Mouse (Mus musculus) embryonic facial prominence, embryonic 15.5 days (tissue): ENCODE measurements at regions not wholly inside any gene's neighbourhood (a gene's known extent, or its start where the extent isn't known, plus 50 kb on each side); places are given as distances from the start of the nearest gene placed in this dataset.

ENCODE experiments used
- ATAC-seq: fragments of 200-750 bp; cut with Nextera tagmentation; 2 replicates; pipeline ENCODE4 v1.8.0; 2017; ENCODE audit warnings: low read depth, moderate TSS enrichment; ENCODE audit not compliant: insufficient number of reproducible peaks, low FRiP score, low TSS enrichment
- H3K27ac ChIP-seq: fragments of 300-500 bp; sonication (generic); replicated peaks from 2 replicates; pipeline ENCODE4 v1.5.1; 2015; ENCODE audit warnings: mild to moderate bottlenecking, inconsistent platforms
- H3K27me3 ChIP-seq: fragments of 300-500 bp; sonication (generic); 2 replicates; pipeline ENCODE4 v1.6.1; 2015; ENCODE audit warnings: inconsistent platforms
- H3K36me3 ChIP-seq: fragments of 300-500 bp; sonication (generic); 2 replicates; pipeline ENCODE4 v1.6.1; 2015; ENCODE audit warnings: mild to moderate bottlenecking, inconsistent platforms
- H3K4me1 ChIP-seq: fragments of 300-500 bp; sonication (generic); 2 replicates; pipeline ENCODE4 v1.6.1; 2015; ENCODE audit warnings: inconsistent platforms
- H3K4me2 ChIP-seq: fragments of 300-500 bp; sonication (generic); replicated peaks from 2 replicates; pipeline ENCODE4 v1.6.1; 2015; ENCODE audit warnings: mild to moderate bottlenecking, inconsistent platforms
- H3K4me3 ChIP-seq: fragments of 300-500 bp; sonication (generic); replicated peaks from 2 replicates; pipeline ENCODE4 v1.5.1; 2015; ENCODE audit warnings: mild to moderate bottlenecking, inconsistent platforms
- H3K9ac ChIP-seq: fragments of 300-500 bp; sonication (generic); 2 replicates; pipeline ENCODE4 v1.6.1; 2015; ENCODE audit warnings: inconsistent platforms
- H3K9me3 ChIP-seq: fragments of 300-500 bp; sonication (generic); replicated peaks from 2 replicates; pipeline ENCODE4 v1.6.1; 2016; ENCODE audit warnings: inconsistent platforms
- WGBS: fragments of 180-500 bp; shearing (Covaris S2); methylation state at CpG from one replicate; pipeline ENCODE4 v1.1.7; 2015; 5-methylcytosine and 5-hydroxymethylcytosine counted together

DNA sequence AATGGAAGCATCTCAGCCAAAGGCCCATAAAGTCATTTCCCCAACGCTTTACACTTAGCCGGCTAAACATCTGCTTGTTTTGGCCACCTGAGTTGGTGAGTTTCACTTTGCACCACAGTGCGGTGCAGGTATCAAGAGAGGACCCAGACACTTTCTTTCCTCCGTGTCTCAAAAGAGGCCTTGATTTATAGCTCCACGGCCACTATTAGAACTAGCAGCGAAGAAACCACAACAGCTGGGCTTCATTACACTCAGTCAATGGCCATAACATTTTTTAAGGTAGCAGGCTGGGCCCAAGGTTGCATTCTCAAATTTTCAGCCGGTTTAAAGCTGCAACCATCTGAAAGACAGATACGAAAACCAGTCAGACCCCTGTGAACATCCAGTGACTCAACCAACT is 103.4 kb downstream of the Mreg start:
- no peak overlapping the region for H3K9ac ChIP-seq
- H3K4me2 ChIP-seq: no peak overlapping the region
- H3K4me1 ChIP-seq: no peaks in the 10 kb centered on the region
- no peaks in the 10 kb centered on the region for H3K27me3 ChIP-seq
- 41% methylated on average over 8 of the region's 8 CpGs for WGBS
- H3K36me3 ChIP-seq: no peaks in the 10 kb centered on the region
- H3K4me3 ChIP-seq: no peak overlapping the region
- H3K27ac ChIP-seq: no peak overlapping the region
- ATAC-seq: no peak
- no peaks in the 10 kb centered on the region for H3K9me3 ChIP-seq

DNA sequence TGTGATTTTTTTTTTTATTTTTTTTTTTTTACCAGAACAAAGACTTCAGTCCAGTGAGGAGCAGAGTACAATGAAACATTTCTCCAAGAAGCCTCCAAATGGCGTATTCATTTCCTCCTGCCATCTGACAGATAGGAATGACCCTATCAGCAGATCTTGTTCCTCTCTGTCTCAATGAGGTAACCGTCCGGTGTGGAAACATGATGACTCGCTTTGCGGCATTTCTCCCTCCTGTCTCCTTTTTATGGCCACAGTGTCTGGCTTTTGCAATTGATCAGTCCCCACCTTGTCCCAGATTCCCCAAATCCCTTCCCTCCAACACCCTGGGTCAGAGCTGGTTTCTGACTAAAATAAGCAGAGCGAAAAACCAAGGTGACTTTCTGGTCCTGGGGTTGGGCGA is 105.0 kb downstream of the Mreg start:
- no peak overlapping the region for H3K4me2 ChIP-seq
- no peaks in the 10 kb centered on the region for H3K4me1 ChIP-seq
- 88% methylated on average over 7 of the region's 7 CpGs for WGBS
- H3K27ac ChIP-seq: no peak overlapping the region
- no peaks in the 10 kb centered on the region for H3K9me3 ChIP-seq
- ATAC-seq: no peak
- H3K27me3 ChIP-seq: no peaks in the 10 kb centered on the region
- H3K9ac ChIP-seq: no peak overlapping the region
- no peak overlapping the region for H3K4me3 ChIP-seq
- H3K36me3 ChIP-seq: no peaks in the 10 kb centered on the region

DNA sequence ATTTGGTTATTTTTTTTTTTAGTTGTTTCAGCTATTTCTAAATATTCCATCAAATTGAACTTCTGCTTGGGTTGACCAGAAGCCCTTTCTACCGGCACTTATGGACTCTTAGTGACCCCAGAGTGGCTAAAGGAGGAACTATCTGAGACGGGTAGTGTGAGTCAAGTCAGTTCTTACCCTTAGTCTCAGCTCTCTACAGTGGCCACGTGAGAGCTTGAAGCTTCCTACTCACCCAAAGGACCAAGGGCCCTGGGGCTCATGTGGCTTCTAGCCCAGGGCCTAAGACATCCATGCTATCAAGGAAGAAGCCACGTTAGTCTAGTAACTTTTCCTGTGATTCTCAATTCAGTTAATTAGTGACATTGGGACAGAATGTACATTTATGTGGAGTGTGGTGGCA is 105.5 kb downstream of the Mreg start:
- H3K9me3 ChIP-seq: no peaks in the 10 kb centered on the region
- no peaks in the 10 kb centered on the region for H3K36me3 ChIP-seq
- H3K27ac ChIP-seq: no peak overlapping the region
- no peak overlapping the region for H3K9ac ChIP-seq
- H3K4me3 ChIP-seq: no peak overlapping the region
- WGBS: 83% methylated on average over 4 of the region's 4 CpGs
- H3K27me3 ChIP-seq: no peaks in the 10 kb centered on the region
- no peak overlapping the region for H3K4me2 ChIP-seq
- no peaks in the 10 kb centered on the region for H3K4me1 ChIP-seq
- no peak for ATAC-seq

DNA sequence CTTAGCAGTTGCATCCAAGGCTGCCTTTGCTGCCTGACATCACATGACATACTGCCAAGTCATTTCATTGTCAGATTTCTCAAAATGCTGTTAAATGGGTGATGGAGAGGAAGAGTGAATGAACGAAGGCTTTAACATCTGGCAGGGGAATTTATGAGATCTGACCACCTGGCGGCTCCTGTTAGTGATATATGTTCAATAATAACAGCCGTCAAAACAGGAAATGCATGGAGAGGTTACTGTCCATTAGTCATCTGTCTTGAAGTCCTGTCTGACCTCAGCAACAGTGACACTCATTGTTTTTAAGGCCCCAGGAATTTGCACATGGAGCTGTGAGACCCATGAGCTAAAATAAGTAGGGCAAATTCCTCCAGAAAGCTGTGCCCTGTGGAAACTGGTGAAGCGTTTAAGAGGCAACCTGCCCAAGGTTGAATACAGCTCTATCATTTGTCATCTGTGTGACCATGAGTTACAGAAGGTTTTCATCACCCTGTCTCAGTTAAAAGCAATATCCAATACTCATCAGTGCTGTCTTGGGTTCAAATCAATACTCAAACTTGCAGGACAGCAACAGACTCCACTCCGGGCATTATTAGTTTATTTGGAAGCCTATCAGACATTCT is 106.6 kb downstream of the Mreg start:
- no peaks in the 10 kb centered on the region for H3K27me3 ChIP-seq
- ATAC-seq: no peak

DNA sequence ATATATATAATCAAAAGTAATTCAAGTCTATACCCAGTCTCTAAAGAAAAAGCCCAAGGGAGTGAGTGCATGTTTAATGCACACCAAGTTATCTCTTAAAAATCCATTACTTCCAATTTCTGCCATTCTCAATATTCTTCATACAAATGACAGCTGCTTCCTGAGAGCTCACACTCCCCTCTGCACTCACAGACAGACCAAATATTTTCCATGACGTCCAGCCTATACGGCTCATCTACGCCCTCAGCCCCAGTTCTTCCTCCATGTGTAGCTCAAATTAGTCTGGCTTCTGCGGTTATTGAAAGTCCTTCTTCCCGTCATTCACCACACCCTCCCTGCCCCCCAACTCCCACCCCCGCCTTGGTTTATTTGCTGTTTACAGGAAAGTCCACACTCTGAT is 108.1 kb downstream of the Mreg start:
- WGBS: 67% methylated on average over 6 of the region's 6 CpGs
- no peaks in the 10 kb centered on the region for H3K9me3 ChIP-seq
- H3K4me2 ChIP-seq: no peak overlapping the region
- H3K4me1 ChIP-seq: no peaks in the 10 kb centered on the region
- no peaks in the 10 kb centered on the region for H3K27me3 ChIP-seq
- H3K9ac ChIP-seq: no peak overlapping the region
- H3K27ac ChIP-seq: no peak overlapping the region
- no peaks in the 10 kb centered on the region for H3K36me3 ChIP-seq
- no peak for ATAC-seq
- no peak overlapping the region for H3K4me3 ChIP-seq

More for the DNA sequence above, 106.6 kb downstream of the Mreg start:
- no peak overlapping the region for H3K4me3 ChIP-seq
- H3K9ac ChIP-seq: no peak overlapping the region
- no peak overlapping the region for H3K4me2 ChIP-seq
- 79% methylated on average over 5 of the region's 5 CpGs for WGBS
- H3K4me1 ChIP-seq: no peaks in the 10 kb centered on the region
- no peaks in the 10 kb centered on the region for H3K36me3 ChIP-seq
- no peak overlapping the region for H3K27ac ChIP-seq
- no peaks in the 10 kb centered on the region for H3K9me3 ChIP-seq

- no peaks in the 10 kb centered on the region for H3K4me1 ChIP-seq
- no peak overlapping the region for H3K9ac ChIP-seq
- ATAC-seq: no peak
- no peaks in the 10 kb centered on the region for H3K36me3 ChIP-seq
- H3K9me3 ChIP-seq: no peaks in the 10 kb centered on the region
- H3K4me3 ChIP-seq: no peak overlapping the region
- 77% methylated on average over 6 of the region's 6 CpGs for WGBS
- H3K27me3 ChIP-seq: no peaks in the 10 kb centered on the region
- no peak overlapping the region for H3K4me2 ChIP-seq
- H3K27ac ChIP-seq: no peak overlapping the region
Observed at GRCm38 (mm10) chr1:72103387-72103786, 108.7 kb downstream of the Mreg start.

DNA sequence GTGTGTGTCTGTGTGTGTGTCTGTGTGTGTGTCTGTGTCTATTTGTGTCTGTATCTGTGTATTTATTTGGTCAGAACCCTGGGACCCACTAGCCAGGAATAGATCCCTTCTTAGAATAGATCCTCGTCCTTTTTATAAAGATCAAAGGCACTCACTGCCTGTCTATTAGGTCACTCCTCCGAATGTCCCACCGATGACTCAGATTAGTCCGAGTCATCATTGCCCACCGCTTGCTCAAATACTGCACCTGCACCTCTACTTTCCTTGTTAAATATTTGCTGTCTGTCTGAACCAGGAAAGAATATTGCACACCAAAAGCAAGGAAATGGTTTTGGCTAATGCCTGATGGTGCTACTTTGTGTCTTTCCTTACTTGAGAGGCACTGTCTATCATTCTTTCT is 112.7 kb downstream of the Mreg start:
- Histone ChIP-seq H3K9ac (no peak overlapping the region), H3K36me3 (no peaks in the 10 kb centered on the region), H3K4me3 (no peak overlapping the region), H3K9me3 (no peaks in the 10 kb centered on the region), H3K4me2 (no peak overlapping the region), H3K27me3 (no peaks in the 10 kb centered on the region), H3K4me1 (no peaks in the 10 kb centered on the region), H3K27ac (no peak overlapping the region)
- 69% methylated on average over 5 of the region's 5 CpGs for WGBS
- no peak for ATAC-seq

- ATAC-seq: no peak
- H3K9me3 ChIP-seq: no peaks in the 10 kb centered on the region
- H3K27ac ChIP-seq: no peak overlapping the region
- H3K4me3 ChIP-seq: no peak overlapping the region
- no peak overlapping the region for H3K4me2 ChIP-seq
- H3K4me1 ChIP-seq: no peaks in the 10 kb centered on the region
- WGBS: 62% methylated on average over 2 of the region's 2 CpGs
- no peak overlapping the region for H3K9ac ChIP-seq
- no peaks in the 10 kb centered on the region for H3K27me3 ChIP-seq
- no peaks in the 10 kb centered on the region for H3K36me3 ChIP-seq
Observed at GRCm38 (mm10) chr1:72091344-72091743, 120.8 kb downstream of the Mreg start.

DNA sequence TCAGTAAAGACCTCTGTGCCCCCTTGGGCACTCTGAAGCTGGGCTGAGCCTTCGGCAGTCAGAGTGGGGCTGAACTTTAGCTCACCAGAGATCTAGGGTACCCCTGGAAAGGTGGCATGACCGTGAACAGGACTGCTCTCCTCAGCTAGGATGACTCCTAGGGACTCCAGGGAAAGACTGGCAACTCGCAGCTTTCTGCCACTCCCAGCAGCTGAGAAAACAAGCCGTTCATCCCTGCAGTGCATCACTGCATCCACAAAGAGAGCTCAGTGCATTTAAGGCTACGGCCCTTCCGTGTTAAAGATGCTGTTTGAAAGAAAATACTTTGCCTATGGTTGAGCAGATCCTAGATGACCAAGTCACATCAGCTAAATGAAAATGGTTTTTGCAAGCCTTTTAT is 126.4 kb downstream of the Mreg start:
- H3K9ac ChIP-seq: no peak overlapping the region
- H3K4me1 ChIP-seq: 0 out of 2 replicates have a peak, but pooled peaks cover 3% of the 10 kb centered on the region
- H3K4me3 ChIP-seq: no peak overlapping the region
- H3K4me2 ChIP-seq: no peak overlapping the region
- no peaks in the 10 kb centered on the region for H3K27me3 ChIP-seq
- no peak for ATAC-seq
- no peaks in the 10 kb centered on the region for H3K36me3 ChIP-seq
- no peak overlapping the region for H3K27ac ChIP-seq
- no peaks in the 10 kb centered on the region for H3K9me3 ChIP-seq
- WGBS: 47% methylated on average over 6 of the region's 6 CpGs

DNA sequence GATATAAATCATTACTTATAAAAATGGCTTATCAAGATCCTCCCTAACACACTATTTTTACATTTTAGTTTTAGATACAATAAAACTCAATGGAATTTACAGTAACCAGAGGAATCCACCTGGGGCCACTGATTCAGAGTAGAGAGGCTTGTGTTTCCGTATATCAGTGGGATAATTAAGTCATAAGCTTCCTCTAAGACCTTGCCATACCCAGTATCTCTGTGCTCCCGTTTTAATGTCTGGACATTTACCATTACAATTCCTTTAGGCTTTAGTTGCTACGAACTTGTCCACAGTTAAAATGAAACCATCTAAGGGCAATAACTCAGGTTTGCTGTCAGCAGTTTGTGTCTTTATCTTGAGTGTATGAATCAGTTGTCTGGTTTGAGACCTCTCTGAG is 127.9 kb downstream of the Mreg start:
- Histone ChIP-seq H3K27me3 (no peaks in the 10 kb centered on the region), H3K27ac (no peak overlapping the region), H3K9me3 (no peaks in the 10 kb centered on the region), H3K9ac (no peak overlapping the region), H3K4me2 (no peak overlapping the region), H3K36me3 (no peaks in the 10 kb centered on the region), H3K4me1 (0 out of 2 replicates have a peak, but pooled peaks cover 3% of the 10 kb centered on the region), H3K4me3 (no peak overlapping the region)
- 76% methylated on average over 3 of the region's 3 CpGs for WGBS
- ATAC-seq: no peak

DNA sequence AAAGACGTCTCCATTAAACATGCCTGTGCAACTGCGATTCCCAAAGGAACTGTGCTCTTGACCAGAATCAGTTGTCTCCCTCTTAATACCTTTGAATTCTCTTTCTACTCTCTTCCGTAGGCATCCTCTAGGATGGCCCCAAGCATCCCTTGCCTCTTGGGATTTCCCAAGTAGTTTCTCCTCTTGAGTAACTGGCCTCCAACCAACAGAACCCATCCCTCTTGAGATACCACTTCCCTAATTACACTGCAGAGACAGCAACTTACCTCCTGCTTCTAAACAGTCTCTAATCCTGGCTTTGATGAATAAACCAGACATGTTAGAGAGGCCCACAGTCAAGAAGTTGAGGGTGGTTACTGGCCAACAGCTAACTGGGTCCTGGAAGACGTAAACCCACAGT is 129.7 kb downstream of the Mreg start:
- Histone ChIP-seq H3K4me3 (no peak overlapping the region), H3K4me1 (0 out of 2 replicates have a peak, but pooled peaks cover 3% of the 10 kb centered on the region), H3K9me3 (no peaks in the 10 kb centered on the region), H3K4me2 (no peak overlapping the region), H3K9ac (no peak overlapping the region), H3K27me3 (no peaks in the 10 kb centered on the region), H3K27ac (no peak overlapping the region), H3K36me3 (no peaks in the 10 kb centered on the region)
- WGBS: 76% methylated on average over 4 of the region's 4 CpGs
- no peak for ATAC-seq

DNA sequence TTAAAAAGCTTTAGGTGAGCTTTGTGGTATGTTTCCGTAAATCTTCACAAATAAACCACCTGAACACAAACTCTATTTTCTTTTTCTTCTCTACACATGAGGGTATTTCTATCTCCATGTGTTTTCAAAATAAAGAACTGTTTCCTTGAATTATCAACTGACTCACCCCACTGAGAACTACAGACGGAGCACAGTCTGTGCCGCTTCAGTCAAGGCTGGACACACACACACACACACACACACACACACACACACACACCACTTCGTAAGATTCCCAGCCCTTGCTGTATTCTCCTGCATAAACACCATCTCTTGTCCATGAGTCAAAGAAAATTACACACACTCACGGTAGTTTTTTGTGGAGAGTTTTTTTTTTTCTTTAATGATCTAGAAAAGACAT is 130.3 kb downstream of the Mreg start:
- Histone ChIP-seq H3K9ac (no peak overlapping the region), H3K4me1 (0 out of 2 replicates have a peak, but pooled peaks cover 3% of the 10 kb centered on the region), H3K27ac (no peak overlapping the region), H3K27me3 (no peaks in the 10 kb centered on the region), H3K4me2 (no peak overlapping the region), H3K4me3 (no peak overlapping the region), H3K36me3 (no peaks in the 10 kb centered on the region), H3K9me3 (no peaks in the 10 kb centered on the region)
- ATAC-seq: no peak
- WGBS: 67% methylated on average over 5 of the region's 5 CpGs
